Mouse (Mus musculus) olfactory bulb, adult 2 months (tissue): ENCODE data around the gene Osbp2.

Experiments
- CTCF ChIP-seq: fragments of 200-500 bp; IDR thresholded peaks from 2 replicates; pipeline ENCODE4 v1.5.1; 2012; ENCODE audit warnings: low read depth, mild to moderate bottlenecking, low read length, moderate library complexity; ENCODE audit not compliant: insufficient read depth
- POLR2A ChIP-seq: fragments of 200-500 bp; IDR thresholded peaks from 2 replicates; pipeline ENCODE4 v1.6.1; 2012; ENCODE audit warnings: mild to moderate bottlenecking, low read depth, low read length, moderate library complexity; ENCODE audit not compliant: insufficient read depth

DNA sequence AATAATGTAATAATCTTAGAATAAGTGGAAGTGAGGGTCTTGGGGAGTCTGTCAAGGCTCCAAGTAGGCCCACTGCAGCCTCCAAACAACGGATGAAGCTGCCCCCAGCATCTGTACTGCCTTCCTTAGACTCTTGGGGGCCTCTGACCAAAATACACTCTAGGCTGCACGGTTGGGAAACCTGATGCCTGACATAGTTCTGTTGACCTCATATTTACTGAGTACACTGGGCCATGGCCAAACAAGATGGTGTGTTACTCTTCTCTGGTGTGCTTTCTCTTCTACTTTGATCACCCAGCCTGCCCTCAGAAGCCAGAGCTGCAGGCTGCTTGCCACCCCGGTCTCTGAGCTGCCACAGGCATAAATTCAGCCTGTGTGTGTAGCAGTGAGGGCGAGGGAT, 108.4 kb downstream of the Osbp2 start:
- no peak for TF ChIP-seq CTCF
- TF ChIP-seq POLR2A: no peak
